Mouse (Mus musculus): ENCODE results near the gene Gsk3a. TPM values are rescaled to one million over a fixed set of nuclear protein-coding genes. Genes with fewer than 3 reads are reported as not detected.

The Gsk3a gene
- total RNA-seq (2012; rRNA removed) = 38.2 and 38.5 TPM in 2 replicates

DNA sequence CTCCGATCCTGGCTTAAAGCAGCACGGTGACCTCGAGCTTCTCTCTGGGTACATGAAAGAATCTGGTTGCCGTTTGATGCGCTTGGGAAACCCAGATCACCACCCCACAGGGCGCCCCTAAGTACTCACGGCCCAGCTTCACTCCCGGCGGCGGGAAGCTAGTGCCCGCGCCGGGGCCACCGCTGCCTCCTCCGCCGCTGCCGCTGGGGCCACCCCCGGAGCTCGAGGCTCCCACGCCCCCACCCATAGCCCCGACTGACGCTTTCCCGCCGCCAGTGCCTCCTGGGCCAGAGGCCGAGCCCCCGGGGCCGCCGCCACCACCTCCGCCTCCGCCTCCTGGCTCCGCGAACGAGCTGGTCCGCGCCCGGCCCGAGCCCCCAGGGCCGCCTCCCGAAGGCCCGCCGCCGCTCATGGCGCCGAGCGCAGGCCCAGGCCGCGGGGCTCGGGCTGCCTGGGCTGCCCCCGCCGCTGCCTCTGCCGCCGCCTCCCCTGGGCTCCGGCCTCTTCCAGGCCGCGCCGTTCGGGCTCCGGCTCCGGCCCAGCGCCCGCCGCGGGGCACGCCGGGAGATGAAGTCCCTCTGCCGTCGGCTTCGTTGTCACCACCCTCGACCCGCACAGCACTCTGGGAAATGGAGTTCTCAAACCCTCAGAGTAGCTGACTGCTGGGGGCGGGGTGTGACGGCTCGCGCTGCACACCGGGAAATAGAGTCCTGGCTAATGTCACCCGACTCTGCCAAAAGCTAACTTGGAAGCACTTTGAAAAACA, at the start of gene Gsk3a:
Gsk3a (minus strand) TSS at position 603 of the 766 bp plus-strand sequence.
- Histone ChIP-seq H3K4me1 (ENCODE audit: control insufficient read depth in 2 of 2, insufficient read depth in 2 of 2, low read length in 2 of 2, poor library complexity in 1 of 2) (peaks cover 2 to 4% of the 10 kb centered on the region in 2 experiments; a peak in 3 of 4 replicates), H3K36me3 (ENCODE audit: control insufficient read depth, insufficient read depth, low read length, poor library complexity, severe bottlenecking) (peaks cover 25% of the 10 kb centered on the region), H3K4me3 (ENCODE audit: insufficient read depth in 1 of 2, low read depth in 1 of 2, low read length in 2 of 2, poor library complexity in 1 of 2, severe bottlenecking in 1 of 2) (peak within 1 kb of the TSS; percentile 83 to 99), H3K27ac (ENCODE audit: insufficient read depth, low read depth, low read length, poor library complexity, severe bottlenecking) (peak within 1 kb of the TSS; percentile 65), H3K9ac (ENCODE audit: insufficient read depth, low read depth, low read length, poor library complexity, severe bottlenecking) (peak within 1 kb of the TSS; percentile 99), H3K9me3 (ENCODE audit: control insufficient read depth, insufficient read depth, low read depth, low read length) (no peaks in the 10 kb centered on the region)
- in situ Hi-C loops (cut with MboI; ENCODE audit: low sequenced_read_pairs in 2 of 2, unreplicated experiment in 2 of 2) = no loop called here
- TF ChIP-seq CHD2 (IDR thresholded peaks at IDR 0.05; ENCODE audit: low read depth, low read length) = no peak
- TF ChIP-seq HCFC1 (IDR thresholded peaks at IDR 0.05; ENCODE audit: borderline replicate concordance, insufficient read depth, low read length) = no peak
- TF ChIP-seq ZC3H11A (IDR thresholded peaks at IDR 0.05; ENCODE audit: borderline replicate concordance, low read depth, low read length) = no peak
- TF ChIP-seq MAFK (IDR thresholded peaks at IDR 0.05; ENCODE audit: insufficient read depth, low read depth, low read length) = no peak
- TF ChIP-seq ZNF384 (IDR thresholded peaks at IDR 0.05; ENCODE audit: low read depth, low read length) = no peak
- DNase-seq (ENCODE audit: low read depth, low spot score) = peak; percentile 94

- DNase-seq (ENCODE audit: low read depth, low spot score) = no peak
- no peak overlapping the region for H3K4me3 ChIP-seq (ENCODE audit: insufficient read depth in 1 of 2, low read depth in 1 of 2, low read length in 2 of 2, poor library complexity in 1 of 2, severe bottlenecking in 1 of 2)
- H3K9ac ChIP-seq (ENCODE audit: insufficient read depth, low read depth, low read length, poor library complexity, severe bottlenecking) = no peak overlapping the region
- no peak for TF ChIP-seq ZNF384 (IDR thresholded peaks at IDR 0.05; ENCODE audit: low read depth, low read length)
- no peak for TF ChIP-seq CHD2 (IDR thresholded peaks at IDR 0.05; ENCODE audit: low read depth, low read length)
- no peak for TF ChIP-seq ZC3H11A (IDR thresholded peaks at IDR 0.05; ENCODE audit: borderline replicate concordance, low read depth, low read length)
- no peak for TF ChIP-seq MAFK (IDR thresholded peaks at IDR 0.05; ENCODE audit: insufficient read depth, low read depth, low read length)
- TF ChIP-seq HCFC1 (IDR thresholded peaks at IDR 0.05; ENCODE audit: borderline replicate concordance, insufficient read depth, low read length) = no peak
- peaks cover 66% of the 10 kb centered on the region for H3K36me3 ChIP-seq (ENCODE audit: control insufficient read depth, insufficient read depth, low read length, poor library complexity, severe bottlenecking)
- no peaks in the 10 kb centered on the region for H3K9me3 ChIP-seq (ENCODE audit: control insufficient read depth, insufficient read depth, low read depth, low read length)
- no peak overlapping the region for H3K27ac ChIP-seq (ENCODE audit: insufficient read depth, low read depth, low read length, poor library complexity, severe bottlenecking)
- peaks cover 3 to 18% of the 10 kb centered on the region in 2 experiments; a peak in 3 of 4 replicates for H3K4me1 ChIP-seq (ENCODE audit: control insufficient read depth in 2 of 2, insufficient read depth in 2 of 2, low read length in 2 of 2, poor library complexity in 1 of 2)
- in situ Hi-C loops (cut with MboI; ENCODE audit: low sequenced_read_pairs in 2 of 2, unreplicated experiment in 2 of 2) = no loop called here
These were observed 49.3 kb upstream of the Gsk3a start for GRCm38 (mm10) chr7:25286989-25287388.

DNA sequence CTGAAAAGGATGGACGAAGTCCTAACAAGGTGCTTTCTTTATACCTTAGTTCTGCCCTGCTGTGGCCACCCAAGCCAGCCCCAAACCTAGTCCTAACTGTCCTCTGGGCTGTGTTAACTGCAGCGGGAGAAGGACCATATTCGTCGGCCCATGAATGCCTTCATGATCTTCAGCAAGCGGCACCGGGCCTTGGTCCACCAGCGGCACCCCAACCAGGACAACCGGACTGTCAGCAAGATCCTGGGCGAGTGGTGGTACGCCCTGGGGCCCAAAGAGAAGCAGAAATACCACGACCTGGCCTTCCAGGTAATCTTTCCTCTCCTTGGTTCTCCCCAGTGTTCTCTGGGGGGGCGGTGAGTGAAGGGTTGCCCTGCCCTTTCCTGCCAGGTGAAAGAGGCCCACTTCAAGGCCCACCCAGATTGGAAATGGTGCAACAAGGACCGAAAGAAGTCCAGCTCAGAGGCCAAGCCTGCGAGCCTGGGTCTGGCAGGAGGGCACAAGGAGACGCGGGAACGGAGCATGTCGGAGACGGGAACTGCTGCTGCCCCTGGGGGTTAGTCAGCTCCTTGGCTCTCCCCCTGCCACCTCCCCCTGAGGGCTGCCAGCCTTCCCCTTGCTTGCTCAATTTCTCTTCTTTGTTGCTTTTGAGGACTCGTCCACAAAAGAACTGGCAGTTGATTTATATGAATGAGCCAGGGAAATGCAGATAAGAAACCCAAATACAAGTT, 48.0 kb upstream of the Gsk3a start:
- Histone ChIP-seq H3K9ac (ENCODE audit: insufficient read depth, low read depth, low read length, poor library complexity, severe bottlenecking) (no peak overlapping the region), H3K27ac (ENCODE audit: insufficient read depth, low read depth, low read length, poor library complexity, severe bottlenecking) (no peak overlapping the region), H3K4me3 (ENCODE audit: insufficient read depth in 1 of 2, low read depth in 1 of 2, low read length in 2 of 2, poor library complexity in 1 of 2, severe bottlenecking in 1 of 2) (no peak overlapping the region), H3K36me3 (ENCODE audit: control insufficient read depth, insufficient read depth, low read length, poor library complexity, severe bottlenecking) (peaks cover 53% of the 10 kb centered on the region), H3K4me1 (ENCODE audit: control insufficient read depth in 2 of 2, insufficient read depth in 2 of 2, low read length in 2 of 2, poor library complexity in 1 of 2) (peaks cover 11 to 25% of the 10 kb centered on the region in 2 experiments; a peak in 2 of 4 replicates), H3K9me3 (ENCODE audit: control insufficient read depth, insufficient read depth, low read depth, low read length) (no peaks in the 10 kb centered on the region)
- in situ Hi-C loops (cut with MboI; ENCODE audit: low sequenced_read_pairs in 2 of 2, unreplicated experiment in 2 of 2) = no loop called here
- TF ChIP-seq ZNF384 (IDR thresholded peaks at IDR 0.05; ENCODE audit: low read depth, low read length) (no peak), ZC3H11A (IDR thresholded peaks at IDR 0.05; ENCODE audit: borderline replicate concordance, low read depth, low read length) (no peak), CHD2 (IDR thresholded peaks at IDR 0.05; ENCODE audit: low read depth, low read length) (no peak), HCFC1 (IDR thresholded peaks at IDR 0.05; ENCODE audit: borderline replicate concordance, insufficient read depth, low read length) (no peak), MAFK (IDR thresholded peaks at IDR 0.05; ENCODE audit: insufficient read depth, low read depth, low read length) (no peak)
- no peak for DNase-seq (ENCODE audit: low read depth, low spot score)

- no peak for DNase-seq (ENCODE audit: low read depth, low spot score)
- no peak overlapping the region for H3K9ac ChIP-seq (ENCODE audit: insufficient read depth, low read depth, low read length, poor library complexity, severe bottlenecking)
- no peak overlapping the region for H3K27ac ChIP-seq (ENCODE audit: insufficient read depth, low read depth, low read length, poor library complexity, severe bottlenecking)
- TF ChIP-seq HCFC1 (IDR thresholded peaks at IDR 0.05; ENCODE audit: borderline replicate concordance, insufficient read depth, low read length) = no peak
- TF ChIP-seq ZC3H11A (IDR thresholded peaks at IDR 0.05; ENCODE audit: borderline replicate concordance, low read depth, low read length) = no peak
- TF ChIP-seq MAFK (IDR thresholded peaks at IDR 0.05; ENCODE audit: insufficient read depth, low read depth, low read length) = no peak
- no peak for TF ChIP-seq CHD2 (IDR thresholded peaks at IDR 0.05; ENCODE audit: low read depth, low read length)
- no peak for TF ChIP-seq ZNF384 (IDR thresholded peaks at IDR 0.05; ENCODE audit: low read depth, low read length)
- peaks cover 12 to 30% of the 10 kb centered on the region in 2 experiments; a peak in 2 of 4 replicates for H3K4me1 ChIP-seq (ENCODE audit: control insufficient read depth in 2 of 2, insufficient read depth in 2 of 2, low read length in 2 of 2, poor library complexity in 1 of 2)
- in situ Hi-C loops (cut with MboI; ENCODE audit: low sequenced_read_pairs in 2 of 2, unreplicated experiment in 2 of 2) = no loop called here
- no peaks in the 10 kb centered on the region for H3K9me3 ChIP-seq (ENCODE audit: control insufficient read depth, insufficient read depth, low read depth, low read length)
- no peak overlapping the region for H3K4me3 ChIP-seq (ENCODE audit: insufficient read depth in 1 of 2, low read depth in 1 of 2, low read length in 2 of 2, poor library complexity in 1 of 2, severe bottlenecking in 1 of 2)
- peaks cover 47% of the 10 kb centered on the region for H3K36me3 ChIP-seq (ENCODE audit: control insufficient read depth, insufficient read depth, low read length, poor library complexity, severe bottlenecking)
These were observed 47.1 kb upstream of the Gsk3a start for GRCm38 (mm10) chr7:25284766-25285165.

All from ES-E14 (cell line).